Mouse (Mus musculus) left cerebral cortex, adult 8-10 months (tissue): ENCODE results near the gene Rapgef4. TPM values are rescaled to one million over a fixed set of nuclear protein-coding genes. Genes with fewer than 3 reads are reported as not detected.

ENCODE experiments used
- DNase-seq, 2 experiments: peaks; one replicate each; pipeline ENCODE4 v3.0.0; 2022; ENCODE audit warnings: low spot score in 2 of 2
- total RNA-seq, 4 experiments: library from RNA; stranded (reverse); gene quantifications; 2 replicates each; pipeline ENCODE4 v1.2.4; 2022

The Rapgef4 gene
- 100 to 1,000 TPM; 457 to 612 (median 529) TPM for total RNA-seq

DNA sequence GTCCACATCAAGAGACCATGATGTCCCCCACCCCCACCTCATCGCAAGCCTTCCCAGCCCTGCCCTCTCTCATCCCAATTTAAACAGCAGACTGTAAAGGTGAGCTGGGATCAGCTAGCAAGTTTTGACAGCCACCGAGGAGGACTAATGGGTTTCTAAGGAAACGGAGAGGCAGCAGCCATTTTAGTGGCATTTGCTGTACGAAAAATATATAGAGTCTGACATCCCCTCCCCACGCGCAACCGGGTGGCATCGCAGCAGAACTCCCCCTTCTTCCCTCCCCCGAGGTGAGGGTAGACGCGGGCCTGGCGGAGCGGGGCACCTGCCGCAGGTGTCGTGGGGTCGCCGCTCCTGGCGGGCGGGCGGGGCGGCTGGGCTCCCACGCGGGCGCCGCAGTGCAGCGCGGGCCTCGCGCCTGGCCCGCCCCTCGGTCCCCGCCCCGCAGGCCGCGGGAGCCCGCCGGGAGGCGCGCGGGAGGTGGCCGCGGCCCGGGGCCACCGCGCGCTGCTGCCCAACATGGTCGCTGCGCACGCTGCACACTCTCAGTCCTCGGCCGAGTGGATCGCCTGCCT is at the start of gene Rapgef4:
Gene Rapgef4 (plus strand): TSS at position 470 of the 572 bp plus-strand sequence.
- peak in 1 of 2 experiments; percentile 26 for DNase-seq

DNA sequence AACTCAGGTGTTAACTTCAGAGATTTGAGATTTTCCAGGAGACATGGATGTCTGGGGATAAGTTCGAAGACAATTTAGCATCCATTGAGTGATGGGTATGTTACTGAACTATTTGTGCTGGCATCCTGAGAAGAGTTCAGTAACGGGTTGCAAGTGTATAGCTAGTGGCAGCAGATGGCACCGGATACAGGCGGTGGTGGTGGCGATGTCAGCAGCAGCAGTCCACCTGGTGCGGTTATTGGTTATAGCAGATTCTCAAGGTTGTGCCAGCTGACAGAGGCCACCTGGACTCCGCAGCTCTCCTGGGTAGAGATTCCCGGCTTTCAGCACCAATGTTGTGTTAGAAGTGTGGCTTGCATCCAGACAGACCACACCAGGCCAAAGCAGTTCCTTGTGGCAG is 47.0 kb upstream of the Rapgef4 start:
- no peak for DNase-seq

DNA sequence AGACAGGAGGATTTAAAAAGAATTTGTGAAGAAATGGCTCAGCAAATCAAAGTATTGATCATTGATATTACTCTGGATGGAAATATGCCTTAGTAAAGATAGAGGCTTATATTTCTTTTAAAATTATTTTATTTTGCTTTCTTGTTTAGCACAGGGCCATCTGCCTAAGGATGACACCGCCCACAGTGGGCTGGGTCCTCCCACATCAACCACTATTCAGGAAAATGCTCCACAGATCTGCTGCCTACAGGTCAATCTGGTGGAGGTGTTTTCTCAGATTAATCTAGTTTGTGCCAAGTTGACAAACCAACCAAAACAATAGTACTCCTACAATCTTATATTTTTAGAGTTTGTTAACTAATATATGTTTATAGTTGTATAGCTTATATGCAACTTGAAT is 44.3 kb upstream of the Rapgef4 start:
- peak in 1 of 2 experiments; percentile 32 for DNase-seq

DNA sequence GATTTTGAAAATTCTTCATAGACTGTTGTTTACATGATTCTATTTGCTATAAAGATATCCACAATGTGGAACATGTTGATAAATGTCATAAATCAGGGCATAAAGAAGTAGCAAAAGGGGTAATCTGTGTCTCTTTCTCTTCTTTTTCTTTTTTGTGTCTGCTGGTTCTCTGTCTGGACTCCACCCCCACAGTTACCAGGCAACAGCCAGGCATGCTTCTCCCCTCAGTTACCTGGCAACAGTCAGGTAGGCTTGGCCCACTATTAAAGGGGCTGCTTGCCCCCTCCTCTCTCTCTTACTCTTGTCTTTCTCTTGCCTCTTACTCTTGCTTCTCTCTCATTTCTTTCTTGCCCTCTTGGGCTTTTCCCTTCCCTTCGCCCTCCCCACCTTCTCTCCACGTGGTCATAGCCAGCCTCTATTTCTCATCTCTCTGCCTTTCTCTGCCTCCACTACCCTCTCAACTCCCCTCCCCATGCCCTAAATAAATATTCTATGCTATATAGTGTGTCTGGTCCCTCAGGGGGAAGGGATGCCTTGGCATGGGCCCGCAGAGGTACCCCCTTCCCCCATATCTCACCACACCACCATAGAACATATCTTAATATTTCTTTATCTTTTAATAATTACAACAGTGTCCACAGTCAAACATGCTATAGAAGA is 43.3 kb upstream of the Rapgef4 start:
- DNase-seq = no peak

DNA sequence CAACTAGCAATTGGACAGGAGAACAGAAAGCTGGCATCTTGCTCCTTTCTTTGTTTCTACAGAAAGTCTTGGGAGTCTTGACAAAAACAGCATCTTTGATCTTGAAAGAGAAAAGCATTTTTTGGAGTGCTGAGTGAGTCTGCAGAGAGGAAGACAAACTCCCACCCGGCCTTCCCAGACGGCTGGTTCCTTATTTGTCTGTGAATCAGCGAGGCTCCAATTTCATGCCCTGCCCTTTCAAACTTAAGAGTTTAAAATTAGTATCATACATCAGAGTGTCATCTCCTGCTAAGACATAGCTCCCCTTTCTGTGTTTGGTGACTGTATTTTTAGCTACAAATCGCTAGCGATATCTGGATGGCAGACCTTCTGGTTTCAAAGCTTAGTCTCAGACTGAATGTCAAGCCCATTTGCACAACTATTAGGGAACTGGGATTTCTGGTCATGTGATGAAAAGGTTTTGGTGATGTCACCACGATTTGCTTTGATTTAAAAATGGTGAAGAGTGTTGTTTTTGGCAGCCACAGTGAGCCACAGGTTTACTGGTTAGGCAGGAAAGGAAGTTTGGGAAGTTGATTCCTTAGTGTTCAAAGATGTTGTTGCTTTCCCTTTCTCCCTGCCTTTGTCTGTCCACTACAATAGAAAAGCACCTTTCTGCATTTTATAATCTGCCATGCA is 42.2 kb upstream of the Rapgef4 start:
- DNase-seq = peak in 1 of 2 experiments; percentile 18

DNA sequence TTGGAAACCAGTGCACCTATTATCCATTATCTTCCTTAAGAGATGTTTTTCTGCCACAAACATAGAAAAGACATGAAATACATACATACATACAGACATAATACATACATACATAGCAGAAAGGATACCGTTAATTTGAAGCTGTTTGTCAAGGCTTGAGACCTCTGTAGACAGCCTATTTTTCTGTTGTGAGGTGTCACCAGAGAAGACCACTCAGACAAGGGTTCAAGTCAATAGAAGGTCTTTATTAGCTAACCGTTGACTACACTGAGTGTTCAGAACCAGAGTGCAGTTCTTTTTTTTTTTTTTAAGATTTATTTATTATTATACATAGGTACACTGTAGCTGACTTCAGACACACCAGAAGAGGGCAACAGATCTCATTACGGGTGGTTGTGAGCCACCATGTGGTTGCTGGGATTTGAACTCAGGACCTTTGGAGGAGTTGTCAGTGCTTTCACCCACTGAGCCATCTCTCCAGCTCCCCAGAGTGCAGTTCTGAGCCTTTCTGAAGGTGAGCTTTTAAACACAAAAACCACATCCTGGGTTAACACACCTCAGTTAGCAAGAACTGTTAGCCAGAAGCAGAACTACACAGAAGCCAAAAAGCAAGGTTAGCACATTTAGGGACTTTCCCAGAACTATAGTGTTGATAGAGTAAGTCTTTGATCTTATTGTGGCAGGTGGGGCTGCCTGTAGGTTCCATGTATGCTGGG is 39.9 kb upstream of the Rapgef4 start:
- no peak for DNase-seq

DNA sequence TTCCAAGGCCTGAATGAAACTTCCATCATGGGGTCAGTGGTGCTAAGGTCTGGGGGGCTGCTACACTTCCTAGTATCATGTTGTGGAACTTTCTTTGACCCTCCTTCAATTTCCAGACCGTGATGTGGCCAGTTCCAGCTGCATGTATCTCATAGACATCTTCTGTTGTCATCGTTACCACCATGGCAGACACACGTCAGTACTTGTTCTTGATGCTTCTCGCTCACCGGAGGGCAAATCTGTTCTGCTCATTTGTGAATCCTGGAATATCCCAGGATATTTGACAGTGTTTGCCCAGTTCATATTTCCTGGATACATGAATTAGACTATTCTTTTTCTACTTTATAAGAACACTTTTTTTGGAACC is 39.3 kb upstream of the Rapgef4 start:
- no peak for DNase-seq

DNA sequence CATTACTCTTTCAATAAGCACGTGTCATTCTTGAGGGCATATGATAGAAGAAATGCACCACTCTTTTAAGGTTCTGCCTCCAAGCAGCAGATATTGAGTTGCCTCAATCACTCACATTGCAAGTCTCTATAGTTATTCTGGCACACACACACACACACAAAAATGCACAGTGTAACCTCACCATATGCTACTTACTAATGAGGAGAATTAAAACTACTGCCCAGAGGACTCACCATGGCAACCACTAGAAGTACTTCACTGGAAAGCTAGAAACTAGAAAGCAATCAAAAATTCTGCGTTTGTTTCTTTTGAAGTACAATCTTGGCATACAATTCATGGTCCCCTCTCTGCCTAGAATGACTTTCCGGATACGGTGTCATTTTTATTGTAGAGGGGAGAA is 29.8 kb upstream of the Rapgef4 start:
- DNase-seq = no peak

DNA sequence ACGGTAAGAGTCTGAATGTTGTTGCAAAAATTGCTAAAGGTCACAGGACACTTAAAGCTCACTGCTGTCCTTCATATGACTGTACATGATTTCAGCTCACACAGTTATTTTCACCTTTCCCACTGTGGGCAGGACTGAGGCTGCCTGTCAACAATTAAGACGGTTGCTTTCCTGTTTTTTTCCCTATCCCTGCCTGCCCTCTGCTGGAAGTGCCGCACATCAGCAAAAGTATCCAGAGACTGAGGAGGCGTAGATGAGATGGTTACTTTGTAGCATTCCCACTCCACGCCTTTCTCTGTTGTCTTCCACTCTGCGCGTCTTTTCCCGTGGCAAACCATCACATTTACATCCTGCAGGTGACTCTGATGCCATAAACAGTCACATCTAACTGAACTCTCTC is 25.4 kb upstream of the Rapgef4 start:
- peak; percentile 29 to 51 for DNase-seq

DNA sequence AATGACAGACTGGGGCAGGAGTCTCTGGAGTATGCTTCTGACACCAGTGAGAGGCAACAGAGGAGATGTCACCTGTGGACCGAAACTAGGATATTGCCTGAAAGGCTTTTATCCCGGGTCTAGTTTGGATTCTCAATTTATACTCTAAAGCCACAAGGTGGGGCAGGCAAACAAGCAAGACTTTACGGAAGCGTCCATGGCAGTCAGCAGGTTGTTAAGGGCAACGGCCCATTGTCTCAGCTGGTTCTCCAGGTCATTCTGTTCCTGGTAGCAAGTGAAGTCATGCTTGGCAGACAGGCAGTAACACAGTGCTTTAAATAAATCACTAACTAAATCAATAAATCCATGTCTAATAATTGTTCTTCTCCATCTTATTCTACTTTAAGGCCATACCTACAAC is 24.6 kb upstream of the Rapgef4 start:
- no peak for DNase-seq

DNA sequence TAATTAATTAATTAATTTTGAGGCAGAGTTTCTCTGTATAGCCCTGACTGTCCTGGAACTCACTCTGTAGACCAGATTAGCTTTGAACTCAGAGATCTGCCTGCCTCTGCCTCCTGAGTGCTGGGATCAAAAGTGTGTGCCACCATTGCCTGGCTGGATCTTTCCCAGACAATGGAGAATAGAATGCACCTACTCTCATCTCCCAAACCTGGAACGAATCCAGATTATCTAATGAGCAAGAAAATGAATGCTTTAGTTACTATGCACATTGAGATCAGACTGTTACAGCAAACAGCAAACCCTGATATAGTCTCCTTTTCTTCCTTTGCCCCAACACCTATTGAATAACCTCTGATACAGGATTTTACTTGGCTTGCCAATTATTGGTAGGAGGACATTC is 23.1 kb upstream of the Rapgef4 start:
- DNase-seq = no peak

DNA sequence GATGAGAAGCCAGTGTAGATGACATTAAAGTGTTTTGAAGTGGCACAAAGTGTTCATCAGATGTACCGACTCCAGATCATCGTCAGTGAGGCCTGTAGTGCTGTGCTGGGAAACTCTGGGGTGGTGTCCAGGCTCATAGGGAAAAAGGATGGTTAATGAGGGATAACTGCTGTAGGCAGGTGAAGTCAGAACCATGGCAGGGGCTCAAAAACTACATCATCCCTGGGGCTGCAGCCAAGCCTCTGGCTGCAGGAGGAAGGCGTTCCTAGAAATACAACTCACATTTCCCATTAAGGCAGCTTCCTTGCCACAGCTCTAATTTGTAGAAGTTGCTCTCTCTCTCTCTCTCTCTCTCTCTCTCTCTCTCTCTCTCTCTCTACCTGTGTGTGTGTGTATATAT is 22.6 kb upstream of the Rapgef4 start:
- no peak for DNase-seq

DNA sequence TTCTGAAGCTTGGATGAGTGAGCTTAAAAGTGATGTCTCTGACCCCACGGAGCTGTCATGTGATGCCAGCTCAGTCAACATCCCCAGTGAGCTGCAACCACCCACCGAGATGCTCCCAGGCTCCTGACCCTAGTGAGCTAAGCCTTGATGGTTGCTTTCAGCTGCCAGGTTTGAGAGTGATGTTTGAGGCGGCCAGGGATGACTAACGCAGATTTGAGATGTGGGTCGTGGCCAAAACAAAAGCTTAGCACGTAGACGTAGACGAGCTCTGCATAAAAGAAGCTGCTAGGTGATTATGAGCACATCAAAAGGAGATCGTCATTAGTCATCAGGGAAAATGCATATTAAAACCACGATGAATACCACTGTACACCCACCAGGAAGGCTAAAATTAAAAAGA is 16.8 kb upstream of the Rapgef4 start:
- DNase-seq = no peak

DNA sequence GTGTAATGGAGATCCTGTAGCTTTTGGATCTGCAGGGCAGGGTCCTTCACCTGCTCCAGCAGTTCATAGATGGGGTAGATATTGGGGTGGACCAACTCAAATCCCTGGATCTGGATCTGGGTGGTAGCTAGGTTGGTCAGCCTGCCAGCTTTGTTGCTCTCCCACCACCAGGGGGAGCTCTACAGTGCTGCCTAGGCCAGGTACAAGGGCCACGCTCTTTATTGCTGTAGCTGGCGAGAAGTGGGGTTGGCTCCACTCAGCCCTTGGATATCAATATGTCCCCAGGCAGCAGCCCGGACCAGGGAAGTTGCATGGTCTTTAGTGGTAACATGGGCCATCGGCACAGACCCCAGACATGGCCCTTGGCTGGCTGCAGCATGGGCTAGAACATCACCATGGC is 15.6 kb upstream of the Rapgef4 start:
- no peak for DNase-seq

DNA sequence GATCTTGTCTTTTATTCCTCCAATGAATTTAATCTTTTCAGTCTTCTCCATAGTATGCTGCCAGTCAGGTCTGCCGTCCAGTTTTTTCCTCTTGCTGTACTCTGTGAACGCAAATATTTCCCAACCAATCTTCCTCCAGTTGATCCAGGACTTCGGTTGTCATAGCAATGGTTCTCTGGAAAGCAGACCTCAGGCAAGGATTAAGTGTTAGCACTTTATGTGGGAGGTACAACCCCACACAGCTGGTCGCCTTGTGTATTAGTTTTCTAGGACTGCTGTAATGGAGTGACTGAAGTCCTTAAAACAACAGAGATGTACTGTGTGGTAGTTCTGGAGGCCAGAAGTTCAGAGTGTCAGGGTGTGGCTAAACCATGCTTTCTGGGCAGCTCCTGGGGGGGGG is 14.3 kb upstream of the Rapgef4 start:
- DNase-seq = no peak

DNA sequence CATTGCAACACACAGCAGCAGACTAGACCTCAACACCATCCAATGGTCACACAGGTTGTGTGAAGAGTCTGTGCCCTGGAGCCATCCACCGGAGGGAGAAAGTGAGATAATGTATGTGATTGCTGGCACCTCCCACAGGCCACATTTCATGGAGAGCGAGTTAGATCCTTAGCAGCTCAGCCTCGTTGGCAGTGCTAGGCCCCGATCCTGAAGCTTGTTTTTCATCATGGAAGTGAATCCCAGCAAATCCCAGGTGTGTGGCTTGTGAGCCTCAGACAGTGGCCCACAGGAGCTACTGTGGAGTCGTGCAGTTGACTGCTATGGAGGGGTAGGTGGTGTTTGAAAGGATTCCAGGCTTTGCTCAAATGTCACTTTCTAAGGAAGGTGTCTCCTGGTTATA is 13.2 kb upstream of the Rapgef4 start:
- no peak for DNase-seq

DNA sequence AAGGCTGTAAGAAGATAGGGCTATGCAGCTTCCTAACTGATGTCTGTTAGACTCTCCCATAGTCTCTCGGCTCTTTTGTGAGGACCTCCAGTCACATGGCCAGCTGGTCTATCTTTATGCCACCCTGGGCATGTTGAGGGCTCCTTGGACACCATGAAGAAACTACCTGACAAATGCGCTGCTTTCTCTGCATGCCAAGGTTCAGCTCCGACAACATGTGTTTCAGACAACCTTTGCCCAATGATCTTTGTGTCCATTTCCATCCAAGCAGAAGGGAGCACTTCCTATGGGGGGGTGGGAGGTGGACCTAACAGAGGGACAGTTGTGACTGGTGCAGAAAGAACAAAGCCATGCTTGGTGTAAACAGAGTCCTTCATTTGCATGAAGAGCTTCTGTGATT is 7.4 kb upstream of the Rapgef4 start:
- DNase-seq = no peak

DNA sequence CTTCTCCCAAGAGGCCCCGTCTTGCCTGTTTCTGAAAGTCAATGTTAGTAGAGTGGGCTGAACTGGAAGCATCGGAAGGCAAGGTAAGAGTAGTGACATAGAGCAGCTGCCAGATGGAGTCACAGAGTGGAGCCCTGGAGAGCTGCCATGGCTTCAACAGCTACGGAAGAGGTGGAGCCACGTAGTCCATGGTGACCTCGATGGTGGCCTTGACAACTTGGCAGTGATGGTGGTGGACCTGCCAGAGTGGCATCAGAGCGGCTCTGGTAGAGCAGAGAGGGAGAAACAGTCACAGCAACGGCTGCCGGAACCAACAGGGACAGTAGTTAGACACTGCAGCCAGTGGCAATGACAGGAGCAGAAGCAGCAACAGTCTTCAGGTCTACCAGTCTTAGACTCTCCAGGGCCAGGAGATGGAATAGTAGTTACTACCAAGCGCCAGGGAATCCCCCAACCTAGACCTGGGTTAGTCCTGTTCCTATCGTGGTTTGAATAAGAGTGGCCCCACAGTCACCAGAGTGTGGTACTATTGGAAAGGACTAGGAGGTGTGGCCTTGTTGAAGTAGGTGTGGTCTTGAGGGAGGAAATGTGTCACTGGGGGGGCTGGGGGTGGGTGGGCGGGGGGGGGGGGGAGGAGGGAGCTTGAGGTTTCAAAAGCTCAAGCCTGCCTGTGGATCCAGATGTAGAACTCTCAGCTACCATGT is 6.7 kb upstream of the Rapgef4 start:
- DNase-seq = no peak

DNA sequence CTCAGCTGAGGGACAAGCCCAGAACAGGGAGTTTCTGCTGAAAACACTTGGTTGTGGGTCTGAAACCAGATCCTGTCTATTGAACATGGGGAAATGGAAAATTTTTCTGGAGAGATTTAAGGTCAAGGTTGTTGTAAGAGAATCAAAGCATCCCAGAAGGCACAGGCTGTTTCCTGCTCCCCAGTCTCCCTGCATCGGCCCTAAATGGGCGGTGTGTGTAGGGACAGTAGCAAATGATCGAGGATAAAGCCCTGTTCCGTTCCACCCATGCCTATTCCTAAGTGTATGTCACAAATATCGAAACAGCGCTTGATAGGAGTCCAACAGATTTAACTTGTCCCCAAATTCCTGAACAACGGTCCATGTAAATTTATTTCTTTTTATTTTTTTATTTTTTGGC is 1.1 kb upstream of the Rapgef4 start:
- no peak for DNase-seq

DNA sequence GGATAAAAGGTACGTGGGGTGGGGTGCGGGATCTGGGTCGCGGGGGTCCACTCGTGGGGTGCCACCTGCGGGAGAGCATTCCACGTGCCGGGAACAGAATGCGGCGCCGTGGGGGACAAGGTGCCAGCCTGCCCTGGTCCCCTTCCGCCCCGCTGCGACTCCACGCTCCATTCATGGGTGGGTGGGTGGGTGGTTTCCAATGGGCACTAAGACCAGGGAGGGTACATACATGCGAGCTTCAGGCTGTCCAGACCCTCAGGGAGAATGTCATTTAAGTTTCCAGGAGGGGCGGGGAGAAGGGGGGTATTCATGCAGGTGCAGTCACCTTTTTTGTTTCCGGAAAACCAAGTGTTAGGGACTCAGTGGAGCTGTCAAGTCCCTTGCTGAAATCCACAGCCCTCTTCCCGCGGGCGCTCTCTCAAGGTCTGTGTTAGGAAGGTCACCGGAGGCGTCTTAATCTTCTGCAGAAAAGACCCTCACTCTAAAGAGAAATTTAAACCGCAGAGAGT is 357 bp downstream of the Rapgef4 start:
- DNase-seq = no peak

DNA sequence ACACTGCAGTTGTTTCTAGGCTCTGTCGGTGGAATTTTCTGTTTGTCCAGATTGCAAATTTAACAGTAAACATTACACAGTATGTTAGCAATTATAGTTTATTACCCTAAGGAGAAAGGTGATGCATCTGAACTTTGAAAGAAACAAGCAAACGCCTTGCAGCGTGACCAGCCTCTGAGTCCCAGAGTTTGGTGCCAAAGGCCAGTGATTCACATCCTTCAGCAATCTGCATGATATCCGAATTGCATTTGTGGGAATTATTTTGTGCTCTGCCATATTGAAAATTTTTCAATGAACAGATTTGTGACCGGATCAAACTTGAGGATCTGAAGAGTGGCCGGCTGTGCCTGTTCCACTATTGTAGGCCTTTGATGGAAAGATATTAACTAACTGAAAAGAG is 856 bp downstream of the Rapgef4 start:
- DNase-seq = no peak
